ENCODE assay signal across 14 mouse cellular contexts in the genomic region with DNA sequence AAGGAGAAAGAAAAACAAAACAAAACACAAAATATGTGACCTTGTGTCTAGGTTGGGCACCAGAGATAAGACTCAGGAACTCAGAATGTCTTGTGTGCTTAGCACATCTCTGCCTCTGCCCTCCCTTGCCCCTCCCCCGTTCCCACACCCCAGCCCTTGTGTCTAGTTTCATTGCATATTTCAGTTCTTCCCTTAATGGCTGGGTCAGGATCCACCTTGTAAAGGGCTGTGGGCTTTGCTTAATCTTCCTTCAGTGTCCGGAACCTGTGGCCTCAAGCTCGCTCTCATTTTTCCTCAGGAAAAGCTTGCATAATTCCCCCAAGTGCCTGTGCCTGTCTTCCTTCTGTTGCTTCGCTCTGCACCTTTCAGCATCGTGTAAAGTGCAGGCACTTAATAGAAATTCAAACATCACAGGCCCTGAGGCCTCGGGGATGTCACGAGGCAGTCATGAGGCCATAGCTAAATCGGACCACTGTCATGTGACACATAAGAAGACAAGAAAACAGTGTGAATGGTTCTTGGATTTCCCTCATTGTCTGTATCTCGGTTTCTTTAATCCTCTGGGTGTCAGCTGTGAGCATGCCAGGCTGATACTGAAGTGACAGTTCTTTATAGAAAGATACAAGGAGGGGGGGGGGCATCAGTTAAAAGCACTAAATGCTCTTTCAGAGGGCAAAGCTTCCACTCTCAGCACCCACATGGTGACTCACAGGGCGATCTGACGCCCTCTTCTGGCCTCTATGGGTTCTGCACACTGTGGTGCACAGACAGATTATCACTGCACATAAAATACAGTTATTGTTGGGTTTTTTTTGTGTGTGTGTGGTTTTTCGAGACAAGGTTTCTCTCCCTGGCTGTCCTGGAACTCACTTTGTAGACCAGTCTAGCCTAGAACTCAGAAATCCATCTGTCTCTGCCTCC. TPM values are rescaled to one million over a fixed set of nuclear protein-coding genes. Genes with fewer than 3 reads are reported as not detected.
DNase-seq lines count a peak whose midpoint lies in the region; ATAC-seq and TF ChIP-seq lines count a peak whose summit lies in the region.
"Had no signal": no experiment of that assay in that cellular context is flagged by ENCODE, and none has a peak within 500 bp of the region (broad histone marks: within the 10 kb centered on the region; RNA-seq: fewer than 3 reads in every experiment).

No protein-coding gene starts in this region.

- TF ChIP-seq CTCF in forebrain, postnatal 0 days (IDR thresholded peaks at IDR 0.05; ENCODE audit: low read depth), result peak; percentile 45; the same call in 1 of the 2 replicates
- TF ChIP-seq CTCF in lung, adult 2 months (IDR thresholded peaks at IDR 0.05; ENCODE audit: insufficient read depth, low read length), result no peak

- no peak for DNase-seq in forebrain, postnatal 0 days
- no peak for DNase-seq in forebrain, embryonic 11.5 days (ENCODE audit: low spot score)
- peak; percentile 36 for DNase-seq in lung, postnatal 36 days
- DNase-seq in lung, adult 2 months, result no peak
- DNase-seq in testis, postnatal 10 days (ENCODE audit: low spot score), result peak; percentile 67
- no peak for DNase-seq in thymus, postnatal 36 days
- DNase-seq: B cell, adult 2 months; cerebellum, postnatal 36 days had no signal

- 0 out of 2 replicates have a peak overlapping the region, but pooled peaks have one; percentile 18 for H3K9ac ChIP-seq in forebrain, postnatal 0 days
- H3K9ac ChIP-seq in forebrain, embryonic 11.5 days (ENCODE audit: low read length), result no peak overlapping the region
- no peak overlapping the region; the same call in 1 of the 2 replicates for H3K9ac ChIP-seq in liver, embryonic 15.5 days
- H3K9ac ChIP-seq in kidney, embryonic 16.5 days (replicated peaks; ENCODE audit: low read length), result no peak overlapping the region
- H3K9ac ChIP-seq: forebrain, embryonic 12.5 days; hindbrain, embryonic 15.5 days; stomach, embryonic 15.5 days had no signal

- WGBS in forebrain, postnatal 0 days, result 70% methylated on average over 12 of the region's 12 CpGs
- WGBS in forebrain, embryonic 11.5 days, result 73% methylated on average over 12 of the region's 12 CpGs
- 55% methylated on average over 12 of the region's 12 CpGs for WGBS in lung, adult 2 months
- WGBS in liver, embryonic 15.5 days (ENCODE audit: insufficient replicate concordance), result 49% methylated on average over 12 of the region's 12 CpGs
- WGBS in kidney, embryonic 16.5 days, result 73% methylated on average over 12 of the region's 12 CpGs

- no peak overlapping the region for H3K4me3 ChIP-seq in forebrain, postnatal 0 days (ENCODE audit: low read depth, low read length)
- H3K4me3 ChIP-seq in forebrain, embryonic 11.5 days (ENCODE audit: low read depth, low read length), result no peak overlapping the region
- no peak overlapping the region for H3K4me3 ChIP-seq in lung, adult 2 months (replicated peaks; ENCODE audit: extremely low read depth, low read depth, low read length)
- H3K4me3 ChIP-seq in liver, embryonic 15.5 days (replicated peaks), result no peak overlapping the region
- H3K4me3 ChIP-seq in kidney, embryonic 16.5 days (ENCODE audit: low read length), result no peak overlapping the region
- H3K4me3 ChIP-seq: forebrain, embryonic 12.5 days; hindbrain, embryonic 15.5 days; stomach, embryonic 15.5 days had no signal

- H3K27ac ChIP-seq in forebrain, postnatal 0 days (ENCODE audit: low read depth, low read length), result peak overlapping the region; percentile 5; the same call in 1 of the 2 replicates
- H3K27ac ChIP-seq in forebrain, embryonic 11.5 days (ENCODE audit: low read depth, low read length), result no peak overlapping the region
- peak overlapping the region; percentile 69 for H3K27ac ChIP-seq in liver, embryonic 15.5 days (replicated peaks)
- no peak overlapping the region for H3K27ac ChIP-seq in kidney, embryonic 16.5 days (ENCODE audit: low read length)
- H3K27ac ChIP-seq: forebrain, embryonic 12.5 days; hindbrain, embryonic 15.5 days; stomach, embryonic 15.5 days had no signal

- H3K27me3 ChIP-seq in forebrain, postnatal 0 days (ENCODE audit: insufficient read depth, low read length), result no peaks in the 10 kb centered on the region
- no peaks in the 10 kb centered on the region for H3K27me3 ChIP-seq in forebrain, embryonic 11.5 days (ENCODE audit: control insufficient read depth, insufficient read depth, low read length)
- peaks cover 10% of the 10 kb centered on the region; the same call in 1 of the 2 replicates for H3K27me3 ChIP-seq in liver, embryonic 15.5 days
- H3K27me3 ChIP-seq in kidney, embryonic 16.5 days (ENCODE audit: insufficient read depth, low read length), result no peaks in the 10 kb centered on the region
- H3K27me3 ChIP-seq: forebrain, embryonic 12.5 days; hindbrain, embryonic 15.5 days; megakaryocyte, embryonic 14.5 days; stomach, embryonic 15.5 days had no signal

- H3K4me1 ChIP-seq in forebrain, postnatal 0 days (ENCODE audit: insufficient read depth), result peaks cover 6% of the 10 kb centered on the region
- H3K4me1 ChIP-seq in forebrain, embryonic 11.5 days (replicated peaks; ENCODE audit: control insufficient read depth, insufficient read depth, low read length), result no peaks in the 10 kb centered on the region
- no peaks in the 10 kb centered on the region for H3K4me1 ChIP-seq in lung, adult 2 months (ENCODE audit: control insufficient read depth, insufficient read depth, low read length)
- H3K4me1 ChIP-seq in liver, embryonic 15.5 days (replicated peaks), result peaks cover 27% of the 10 kb centered on the region
- no peaks in the 10 kb centered on the region for H3K4me1 ChIP-seq in kidney, embryonic 16.5 days (ENCODE audit: insufficient read depth, low read length)
- H3K4me1 ChIP-seq: forebrain, embryonic 12.5 days; hindbrain, embryonic 15.5 days; stomach, embryonic 15.5 days had no signal

- H3K36me3 ChIP-seq in forebrain, postnatal 0 days (ENCODE audit: insufficient read depth), result peaks cover 8% of the 10 kb centered on the region
- no peaks in the 10 kb centered on the region for H3K36me3 ChIP-seq in forebrain, embryonic 11.5 days (ENCODE audit: control insufficient read depth, insufficient read depth, low read length)
- H3K36me3 ChIP-seq in liver, embryonic 15.5 days (replicated peaks), result no peaks in the 10 kb centered on the region
- H3K36me3 ChIP-seq in kidney, embryonic 16.5 days (ENCODE audit: insufficient read depth, low read length), result no peaks in the 10 kb centered on the region
- H3K36me3 ChIP-seq: forebrain, embryonic 12.5 days; stomach, embryonic 15.5 days had no signal

- peak; percentile 29; the same call in 1 of the 2 replicates for ATAC-seq in forebrain, postnatal 0 days
- ATAC-seq in forebrain, embryonic 11.5 days (replicated peaks; ENCODE audit: low FRiP score), result no peak
- ATAC-seq in liver, embryonic 15.5 days (ENCODE audit: insufficient read depth), result 0 out of 2 replicates have a peak, but pooled peaks have one; percentile 40
- no peak for ATAC-seq in kidney, embryonic 16.5 days (ENCODE audit: low FRiP score, low TSS enrichment)

- no peaks in the 10 kb centered on the region for H3K9me3 ChIP-seq in forebrain, postnatal 0 days (ENCODE audit: low read length)
- no peaks in the 10 kb centered on the region for H3K9me3 ChIP-seq in forebrain, embryonic 11.5 days (ENCODE audit: control insufficient read depth, low read length)
- H3K9me3 ChIP-seq in liver, embryonic 15.5 days (replicated peaks), result no peaks in the 10 kb centered on the region
- no peaks in the 10 kb centered on the region for H3K9me3 ChIP-seq in kidney, embryonic 16.5 days (ENCODE audit: low read length)
- H3K9me3 ChIP-seq: forebrain, embryonic 12.5 days; hindbrain, embryonic 15.5 days; stomach, embryonic 15.5 days had no signal

- TF ChIP-seq POLR2A in lung, adult 2 months (IDR thresholded peaks at IDR 0.05; ENCODE audit: borderline replicate concordance, extremely low read depth, low read depth, low read length), result no peak

- no peak overlapping the region for H3K4me2 ChIP-seq in forebrain, postnatal 0 days (ENCODE audit: low read depth)
- H3K4me2 ChIP-seq in forebrain, embryonic 11.5 days (ENCODE audit: low read depth, low read length, severe bottlenecking), result no peak overlapping the region
- peak overlapping the region; percentile 23; the same call in 1 of the 2 replicates for H3K4me2 ChIP-seq in liver, embryonic 15.5 days
- no peak overlapping the region for H3K4me2 ChIP-seq in kidney, embryonic 16.5 days (replicated peaks; ENCODE audit: low read depth, low read length)
- H3K4me2 ChIP-seq: forebrain, embryonic 12.5 days; hindbrain, embryonic 15.5 days; stomach, embryonic 15.5 days had no signal

RNA-seq across cellular contexts. Expression of gene Rpl3, which starts 14.1 kb away (rescaled TPM):
- total RNA-seq in forebrain, postnatal 0 days (2014; rRNA removed), result 804 and 1,069 TPM in 2 replicates
- 578 and 651 TPM in 2 replicates for polyA plus RNA-seq in forebrain, postnatal 0 days (2015; fragmentation: Nextera tagmentation; extraction: Ambion mirVana)
- 1,023 and 1,042 TPM in 2 replicates for polyA plus RNA-seq in forebrain, embryonic 11.5 days (2014; fragmentation: Nextera tagmentation; extraction: Ambion mirVana)
- 369 and 428 TPM in 2 replicates for polyA plus RNA-seq in lung, adult 2 months (2012; rRNA removed)
- 539 and 552 TPM in 2 replicates for polyA plus RNA-seq in liver, embryonic 15.5 days (2015; fragmentation: Nextera tagmentation; extraction: Ambion mirVana)
- polyA plus RNA-seq in kidney, embryonic 16.5 days (2015; fragmentation: Nextera tagmentation; extraction: Ambion mirVana), result 981 and 1,131 TPM in 2 replicates

RNA-seq across cellular contexts. Expression of gene Syngr1, which starts 14.6 kb away (rescaled TPM):
- total RNA-seq in forebrain, postnatal 0 days (2014; rRNA removed), result 113 and 127 TPM in 2 replicates
- polyA plus RNA-seq in forebrain, postnatal 0 days (2015; fragmentation: Nextera tagmentation; extraction: Ambion mirVana), result 58.6 and 69.0 TPM in 2 replicates
- 11.3 and 13.6 TPM in 2 replicates for polyA plus RNA-seq in forebrain, embryonic 11.5 days (2014; fragmentation: Nextera tagmentation; extraction: Ambion mirVana)
- polyA plus RNA-seq in lung, adult 2 months (2012; rRNA removed), result 44.1 and 50.9 TPM in 2 replicates
- 12.7 and 13.0 TPM in 2 replicates for polyA plus RNA-seq in liver, embryonic 15.5 days (2015; fragmentation: Nextera tagmentation; extraction: Ambion mirVana)
- polyA plus RNA-seq in kidney, embryonic 16.5 days (2015; fragmentation: Nextera tagmentation; extraction: Ambion mirVana), result 14.3 and 16.0 TPM in 2 replicates

RNA-seq across cellular contexts. Expression of gene Tab1, which starts 27.2 kb away (rescaled TPM):
- total RNA-seq in forebrain, postnatal 0 days (2014; rRNA removed), result 48.8 and 52.1 TPM in 2 replicates
- 21.6 and 25.7 TPM in 2 replicates for polyA plus RNA-seq in forebrain, postnatal 0 days (2015; fragmentation: Nextera tagmentation; extraction: Ambion mirVana)
- 36.7 and 40.0 TPM in 2 replicates for polyA plus RNA-seq in forebrain, embryonic 11.5 days (2014; fragmentation: Nextera tagmentation; extraction: Ambion mirVana)
- 19.1 and 23.5 TPM in 2 replicates for polyA plus RNA-seq in lung, adult 2 months (2012; rRNA removed)
- polyA plus RNA-seq in liver, embryonic 15.5 days (2015; fragmentation: Nextera tagmentation; extraction: Ambion mirVana), result 11.0 and 12.7 TPM in 2 replicates
- 44.1 and 44.7 TPM in 2 replicates for polyA plus RNA-seq in kidney, embryonic 16.5 days (2015; fragmentation: Nextera tagmentation; extraction: Ambion mirVana)

Comparison
In these comparisons a context has a peak if more than half of its experiments do, and no peak if none do; other contexts are left out.
1. ATAC-seq: peak in forebrain, postnatal 0 days (single experiment) and liver, embryonic 15.5 days (single experiment); none in forebrain, embryonic 11.5 days (single experiment) and kidney, embryonic 16.5 days (single experiment).
2. DNase-seq: peak in lung, postnatal 36 days (single experiment) and testis, postnatal 10 days (single experiment); none in forebrain, postnatal 0 days (single experiment), forebrain, embryonic 11.5 days (single experiment), lung, adult 2 months (single experiment) and thymus, postnatal 36 days (0 of 2).
3. H3K27ac ChIP-seq: peak in forebrain, postnatal 0 days (single experiment) and liver, embryonic 15.5 days (single experiment); none in forebrain, embryonic 11.5 days (single experiment) and kidney, embryonic 16.5 days (single experiment).